Mouse (Mus musculus) skeletal muscle tissue, adult 2 months (tissue): ENCODE results near the gene Hfe.
"Not testable (repeated sequence)": the region's sequence is repeated elsewhere in the genome, so short reads cannot be mapped to it uniquely, and the experiment has no call there.

Experiments
- DNase-seq: peaks from one replicate; pipeline ENCODE4 v3.0.0-alpha.2; 2012; ENCODE audit warnings: low read depth, low spot score

The Hfe gene

GRCm38 (mm10) chr13:23685966-23686365 is 24.7 kb downstream of the Hfe start:
- DNase-seq = no peak

GRCm38 (mm10) chr13:23685121-23685861 is 25.4 kb downstream of the Hfe start:
- no peak for DNase-seq

- peak; percentile 76 for DNase-seq
Measured at GRCm38 (mm10) chr13:23684295-23684945, 26.2 kb downstream of the Hfe start.

- peak; percentile 97 for DNase-seq
Measured at GRCm38 (mm10) chr13:23683755-23684281, 26.8 kb downstream of the Hfe start, which contains the start of the genes Hist1h2ac and Hist1h2bc. Gene Hist1h2ac, minus strand, starts transcription at chr13:23683948. Gene Hist1h2bc, plus strand, starts transcription at chr13:23684199.

- not testable (repeated sequence) for DNase-seq
Measured at GRCm38 (mm10) chr13:23682947-23683754, 27.5 kb downstream of the Hfe start.

GRCm38 (mm10) chr13:23682623-23682946 is 28.1 kb downstream of the Hfe start:
- no peak for DNase-seq

GRCm38 (mm10) chr13:23681990-23682582 is 28.6 kb downstream of the Hfe start:
- no peak for DNase-seq

- no peak for DNase-seq
Measured at GRCm38 (mm10) chr13:23662536-23662935, 48.1 kb downstream of the Hfe start.

- no peak for DNase-seq
Measured at GRCm38 (mm10) chr13:23659636-23660366, 50.9 kb downstream of the Hfe start.
